Mouse (Mus musculus): ENCODE results near the gene Atg4a-ps. TPM values are rescaled to one million over a fixed set of nuclear protein-coding genes. Genes with fewer than 3 reads are reported as not detected.

The Atg4a-ps gene
- polyA plus RNA-seq, 1 experiment from 2014 or later: 0.24 TPM

DNA sequence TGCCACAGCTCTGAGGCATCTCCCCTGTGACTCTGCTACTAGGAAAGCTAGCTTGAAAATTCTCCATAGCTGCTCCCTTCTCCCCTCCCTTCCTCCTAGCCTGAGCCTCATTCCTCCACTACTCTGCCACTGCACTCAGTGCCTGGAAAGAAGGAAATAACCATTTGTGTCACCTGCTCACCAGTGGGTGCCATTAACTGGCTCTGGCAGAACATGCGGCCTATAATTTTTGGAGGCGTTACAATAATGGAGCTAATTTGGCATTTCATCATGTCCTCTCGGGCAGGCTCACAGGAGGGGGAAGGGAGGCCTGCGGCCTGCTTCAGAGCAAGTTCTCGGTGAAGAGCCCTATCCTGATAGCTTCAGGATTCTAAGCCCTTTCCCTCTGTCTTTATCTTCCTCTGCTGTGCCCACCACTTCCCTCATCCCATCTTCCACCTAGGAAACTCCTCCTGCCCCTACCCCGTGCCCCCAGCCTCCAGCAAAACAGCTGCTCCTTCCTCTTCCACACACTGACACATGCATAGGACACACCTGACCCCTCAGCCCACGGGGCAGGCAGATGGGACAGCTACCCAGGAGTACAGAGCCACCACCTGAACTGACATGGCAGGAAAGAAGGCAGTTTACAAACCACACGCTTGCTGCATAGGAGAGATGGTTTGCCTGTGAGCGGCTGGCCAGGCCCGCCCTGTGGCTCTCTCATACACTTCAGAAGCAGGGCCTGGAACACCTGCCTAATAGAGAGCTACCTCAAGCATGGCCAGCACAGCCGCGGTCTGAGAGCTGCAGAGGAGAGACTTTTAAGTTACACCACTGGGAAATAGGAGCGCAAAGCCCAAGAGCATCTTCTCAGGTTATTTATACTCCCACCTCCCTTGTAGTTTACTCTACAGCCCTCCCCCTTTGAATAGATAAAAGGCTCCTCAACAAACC, 38.9 kb downstream of the Atg4a-ps start:
- Histone ChIP-seq H3K9ac (replicated peaks) (no peak overlapping the region), H3K36me3 (no peaks in the 10 kb centered on the region), H3K4me1 (replicated peaks) (peaks cover 11% of the 10 kb centered on the region; the same call in 1 of the 2 replicates), H3K27me3 (no peaks in the 10 kb centered on the region), H3K9me3 (no peaks in the 10 kb centered on the region), H3K4me2 (no peak overlapping the region), H3K4me3 (replicated peaks) (no peak overlapping the region), H3K27ac (no peak overlapping the region)
- WGBS: 71% methylated on average over 13 of the region's 13 CpGs
- no peak for ATAC-seq (ENCODE audit: insufficient number of reproducible peaks, insufficient read depth, low FRiP score, low TSS enrichment, low read depth)

DNA sequence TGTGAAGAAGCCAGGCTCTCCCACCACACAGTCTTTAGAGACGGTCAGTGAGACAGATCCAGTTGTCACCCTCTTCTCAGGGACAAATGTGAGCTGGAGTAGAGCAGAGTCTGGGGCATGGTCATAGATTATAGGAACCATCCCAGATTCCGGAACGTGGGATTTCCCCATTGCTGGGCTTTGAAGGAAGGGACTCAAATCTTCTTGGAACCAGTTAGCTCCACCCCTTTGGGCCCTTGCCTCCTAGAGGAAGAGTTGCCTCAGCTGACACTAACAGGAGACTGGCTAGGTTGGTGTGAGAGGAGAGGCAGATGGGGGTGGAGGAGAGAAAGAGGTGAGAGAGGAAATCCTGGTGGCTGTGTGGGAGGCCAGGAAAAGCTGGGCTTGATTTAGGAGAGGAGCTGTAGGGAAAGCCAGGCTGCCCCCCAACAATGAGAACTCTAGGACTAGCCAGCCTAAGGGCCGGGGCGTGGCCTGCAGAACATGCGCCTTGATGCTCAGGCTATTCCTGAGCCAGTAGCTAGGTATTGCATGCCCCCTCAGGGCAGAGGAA, 39.7 kb downstream of the Atg4a-ps start:
- ATAC-seq (ENCODE audit: insufficient number of reproducible peaks, insufficient read depth, low FRiP score, low TSS enrichment, low read depth): no peak
- H3K27ac ChIP-seq: no peak overlapping the region
- WGBS: 87% methylated on average over 6 of the region's 6 CpGs

DNA sequence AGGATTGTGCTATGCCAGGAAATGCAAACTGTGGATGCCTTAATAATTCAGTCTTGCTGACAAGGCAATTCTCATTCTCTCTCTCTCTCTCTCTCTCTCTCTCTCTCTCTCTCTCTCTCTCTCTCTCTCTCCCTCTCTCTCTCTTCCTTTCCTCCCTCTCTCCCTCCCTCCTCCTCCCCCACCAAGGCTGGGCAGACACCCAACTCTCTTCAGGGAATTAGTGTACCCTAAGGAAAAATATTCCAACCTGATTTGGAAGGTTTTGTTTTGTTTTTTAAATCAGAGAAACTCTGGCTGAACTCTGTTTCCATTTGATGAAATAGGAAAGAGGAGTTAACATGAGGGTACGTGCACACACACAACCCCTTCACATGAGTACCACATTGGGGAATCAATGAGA, 44.3 kb downstream of the Atg4a-ps start:
- no peaks in the 10 kb centered on the region for H3K9me3 ChIP-seq
- no peaks in the 10 kb centered on the region for H3K27me3 ChIP-seq
- no peak overlapping the region for H3K9ac ChIP-seq (replicated peaks)
- no peak overlapping the region for H3K27ac ChIP-seq
- 97% methylated on average over 1 of the region's 1 CpGs for WGBS
- ATAC-seq (ENCODE audit: insufficient number of reproducible peaks, insufficient read depth, low FRiP score, low TSS enrichment, low read depth): no peak
- H3K36me3 ChIP-seq: no peaks in the 10 kb centered on the region
- peaks cover 8% of the 10 kb centered on the region; the same call in 1 of the 2 replicates for H3K4me1 ChIP-seq (replicated peaks)
- no peak overlapping the region for H3K4me2 ChIP-seq
- no peak overlapping the region for H3K4me3 ChIP-seq (replicated peaks)

More for the DNA sequence above, 39.7 kb downstream of the Atg4a-ps start:
- no peak overlapping the region for H3K9ac ChIP-seq (replicated peaks)
- no peaks in the 10 kb centered on the region for H3K36me3 ChIP-seq
- H3K4me2 ChIP-seq: no peak overlapping the region
- H3K4me3 ChIP-seq (replicated peaks): no peak overlapping the region
- no peaks in the 10 kb centered on the region for H3K9me3 ChIP-seq
- H3K4me1 ChIP-seq (replicated peaks): peaks cover 12% of the 10 kb centered on the region; the same call in 1 of the 2 replicates
- H3K27me3 ChIP-seq: no peaks in the 10 kb centered on the region

DNA sequence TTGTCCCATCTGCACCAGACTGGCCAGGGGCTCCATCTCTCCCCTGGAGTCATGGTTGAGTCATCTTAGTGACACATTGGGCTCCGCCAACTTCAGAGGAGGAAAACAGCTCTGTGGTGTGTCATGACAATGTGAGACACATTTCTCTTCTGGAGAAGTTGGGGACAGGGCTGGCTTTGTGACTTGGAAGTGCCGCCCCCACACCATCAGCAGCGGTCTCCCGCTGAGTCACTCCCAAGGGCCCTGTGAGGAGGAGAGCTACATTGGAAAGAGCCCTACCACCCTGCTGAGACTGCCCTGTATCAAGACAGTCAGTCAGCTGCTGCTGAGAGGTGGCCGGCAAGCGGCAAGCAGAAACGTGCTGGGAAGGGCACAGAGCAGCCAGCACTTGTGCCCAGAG, 44.9 kb downstream of the Atg4a-ps start:
- 45% methylated on average over 7 of the region's 7 CpGs for WGBS

DNA sequence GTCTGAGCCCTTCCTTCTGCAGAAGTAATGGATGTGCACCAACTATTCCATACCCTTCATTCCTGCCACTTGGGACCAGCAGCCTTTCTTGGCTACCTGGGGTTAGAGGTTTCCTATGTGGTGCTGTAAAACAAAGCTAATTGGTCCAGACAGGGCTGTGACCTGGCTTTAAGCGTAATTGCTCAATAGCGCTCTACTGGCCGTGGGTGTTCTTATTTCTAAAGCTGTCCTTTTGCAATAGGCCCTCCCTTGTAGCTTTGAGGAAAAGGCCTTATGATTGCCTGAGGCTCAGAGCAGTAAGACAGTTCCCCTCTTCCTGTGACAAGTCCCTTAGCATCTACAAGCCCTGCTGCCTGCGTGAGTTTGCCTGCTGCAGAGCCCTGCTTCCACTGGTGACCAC, 48.3 kb downstream of the Atg4a-ps start:
- ATAC-seq (ENCODE audit: insufficient number of reproducible peaks, insufficient read depth, low FRiP score, low TSS enrichment, low read depth): no peak
- Histone ChIP-seq H3K4me3 (replicated peaks) (no peak overlapping the region), H3K27ac (no peak overlapping the region), H3K9ac (replicated peaks) (no peak overlapping the region), H3K27me3 (no peaks in the 10 kb centered on the region), H3K4me1 (replicated peaks) (0 out of 2 replicates have a peak, but pooled peaks cover 2% of the 10 kb centered on the region), H3K36me3 (no peaks in the 10 kb centered on the region), H3K9me3 (no peaks in the 10 kb centered on the region), H3K4me2 (no peak overlapping the region)
- 45% methylated on average over 4 of the region's 4 CpGs for WGBS

More for the DNA sequence above, 44.9 kb downstream of the Atg4a-ps start:
- H3K4me2 ChIP-seq: no peak overlapping the region
- no peaks in the 10 kb centered on the region for H3K36me3 ChIP-seq
- no peaks in the 10 kb centered on the region for H3K27me3 ChIP-seq
- no peaks in the 10 kb centered on the region for H3K9me3 ChIP-seq
- H3K27ac ChIP-seq: no peak overlapping the region
- no peak overlapping the region for H3K4me3 ChIP-seq (replicated peaks)
- ATAC-seq (ENCODE audit: insufficient number of reproducible peaks, insufficient read depth, low FRiP score, low TSS enrichment, low read depth): no peak
- H3K4me1 ChIP-seq (replicated peaks): peaks cover 3% of the 10 kb centered on the region; the same call in 1 of the 2 replicates
- no peak overlapping the region for H3K9ac ChIP-seq (replicated peaks)

DNA sequence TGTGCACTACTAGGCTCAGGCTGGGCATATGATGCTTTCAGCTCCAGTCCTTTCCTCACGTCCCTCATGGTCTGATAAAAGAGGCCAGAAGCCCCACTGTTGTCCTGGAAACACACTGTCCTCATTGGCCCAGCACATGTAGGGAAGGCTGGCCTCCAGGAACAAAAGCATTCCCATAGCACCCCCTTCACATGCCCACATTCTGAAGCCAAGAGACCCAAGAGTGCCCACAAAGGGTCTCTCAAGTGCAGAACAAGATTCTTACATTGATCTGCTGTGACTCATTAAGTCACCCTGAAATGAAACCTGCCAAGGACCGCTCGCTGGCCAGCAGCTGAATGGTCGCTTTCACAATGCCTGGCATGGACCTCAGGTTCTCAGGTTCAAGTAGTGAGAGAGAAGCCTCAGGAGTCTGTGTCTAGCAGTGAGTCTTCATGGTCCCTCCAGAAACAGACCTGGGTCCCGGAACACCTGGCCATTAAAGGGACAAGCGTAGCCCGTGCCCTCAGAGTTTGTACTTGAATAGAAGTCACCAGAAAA, 50.5 kb downstream of the Atg4a-ps start:
- Histone ChIP-seq H3K4me3 (replicated peaks) (no peak overlapping the region), H3K9ac (replicated peaks) (no peak overlapping the region), H3K36me3 (no peaks in the 10 kb centered on the region), H3K9me3 (no peaks in the 10 kb centered on the region), H3K4me2 (no peak overlapping the region), H3K27ac (no peak overlapping the region), H3K4me1 (replicated peaks) (no peaks in the 10 kb centered on the region; the same call in 1 of the 2 replicates), H3K27me3 (no peaks in the 10 kb centered on the region)
- 83% methylated on average over 7 of the region's 7 CpGs for WGBS
- ATAC-seq (ENCODE audit: insufficient number of reproducible peaks, insufficient read depth, low FRiP score, low TSS enrichment, low read depth): no peak

Small RNA genes lying within 50 kb of the gene (microRNA-seq; reads per million reads assigned to microRNA genes)
- not detected for gene Gm25325

Other genes starting within 250 kb of the Atg4a-ps start
- gene Syt6, start 70.8 kb downstream of the Atg4a-ps start, polyA plus RNA-seq (2016; fragmentation: Nextera tagmentation; extraction: Ambion mirVana): 0.14 and 0.18 TPM in 2 replicates
- gene Olfml3, start 91.9 kb upstream of the Atg4a-ps start, polyA plus RNA-seq (2016; fragmentation: Nextera tagmentation; extraction: Ambion mirVana): 33.8 and 36.9 TPM in 2 replicates
- gene Gm10964, start 93.3 kb upstream of the Atg4a-ps start, polyA plus RNA-seq (2016; fragmentation: Nextera tagmentation; extraction: Ambion mirVana): not detected in 2 replicates
- 12.6 and 13.0 TPM in 2 replicates for gene Hipk1, start 145.5 kb upstream of the Atg4a-ps start, polyA plus RNA-seq (2016; fragmentation: Nextera tagmentation; extraction: Ambion mirVana)
- gene Dclre1b, start 163.4 kb upstream of the Atg4a-ps start, polyA plus RNA-seq (2016; fragmentation: Nextera tagmentation; extraction: Ambion mirVana): 31.8 and 32.5 TPM in 2 replicates
- gene Ap4b1, start 163.5 kb upstream of the Atg4a-ps start, polyA plus RNA-seq (2016; fragmentation: Nextera tagmentation; extraction: Ambion mirVana): 21.6 and 24.6 TPM in 2 replicates
- gene Gm43064, start 163.5 kb upstream of the Atg4a-ps start, polyA plus RNA-seq (2016; fragmentation: Nextera tagmentation; extraction: Ambion mirVana): 0.24 TPM in 1 of 2 replicates, not detected in the other
- not detected in 2 replicates for gene Bcl2l15, start 186.5 kb upstream of the Atg4a-ps start, polyA plus RNA-seq (2016; fragmentation: Nextera tagmentation; extraction: Ambion mirVana)
- gene Ptpn22, start 213.7 kb upstream of the Atg4a-ps start, polyA plus RNA-seq (2016; fragmentation: Nextera tagmentation; extraction: Ambion mirVana): 0.31 and 0.32 TPM in 2 replicates

Data from limb, embryonic 12.5 days (tissue).